Mouse (Mus musculus): ENCODE results near the gene Rprd2. TPM values are rescaled to one million over a fixed set of nuclear protein-coding genes. Genes with fewer than 3 reads are reported as not detected.
"Not testable (repeated sequence)": the region's sequence is repeated elsewhere in the genome, so short reads cannot be mapped to it uniquely, and the experiment has no call there.

Gene Rprd2
- total RNA-seq, 1 experiment from 2014 or later: 30.7 TPM

GRCm38 (mm10) chr3:95826275-95826674 lies 7.6 kb upstream of the Rprd2 start:
- ATAC-seq (replicated peaks in 1 of 2; ENCODE audit: insufficient read depth in 1 of 2, low FRiP score in 2 of 2, low TSS enrichment in 1 of 2, low read depth in 1 of 2, poor library complexity in 2 of 2, severe bottlenecking in 2 of 2): no peak

DNA sequence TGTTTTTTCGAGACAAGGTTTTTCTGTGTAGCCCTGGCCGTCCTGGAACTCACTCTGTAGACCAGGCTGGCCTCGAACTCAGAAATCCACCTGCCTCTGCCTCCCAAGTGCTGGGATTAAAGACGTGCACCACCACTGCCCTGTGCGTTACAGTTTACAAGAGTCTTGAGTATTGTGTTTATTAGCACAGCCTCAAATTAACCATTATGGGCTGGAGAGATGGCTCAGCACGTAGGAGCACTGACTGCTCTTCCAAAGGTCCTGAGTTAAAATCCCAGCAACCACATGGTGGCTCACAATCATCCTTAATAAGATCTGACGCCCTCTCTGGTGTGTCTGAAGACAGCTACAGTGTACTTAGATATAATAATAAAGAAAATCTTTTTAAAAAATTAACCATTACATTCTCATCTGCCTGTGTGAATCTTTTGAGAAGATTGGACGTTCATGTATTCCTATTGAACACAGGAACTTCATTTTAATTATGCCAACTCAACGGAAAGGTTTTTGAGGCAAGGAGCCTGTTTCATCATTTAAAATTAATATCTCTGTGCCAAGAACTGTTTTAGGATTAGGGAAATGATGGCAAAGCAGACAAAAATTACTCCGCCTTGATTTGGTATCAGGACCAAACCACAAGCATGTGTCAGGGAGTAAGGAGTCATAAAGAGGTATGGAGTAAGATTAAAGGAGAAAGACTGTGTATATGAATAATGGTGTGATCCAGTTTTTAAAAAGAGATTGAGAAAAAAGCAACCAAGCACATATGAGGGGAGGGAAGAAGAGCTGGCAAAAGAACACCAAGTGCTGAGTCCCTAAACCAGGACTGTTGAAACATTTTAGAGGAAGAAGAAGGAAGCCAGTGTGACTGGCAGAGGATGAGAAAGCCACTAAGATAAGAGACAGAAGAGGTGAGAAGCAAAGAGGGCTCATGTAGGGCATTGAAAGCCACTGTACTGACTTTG lies 1.7 kb upstream of the Rprd2 start:
- ATAC-seq (replicated peaks in 1 of 2; ENCODE audit: insufficient read depth in 1 of 2, low FRiP score in 2 of 2, low TSS enrichment in 1 of 2, low read depth in 1 of 2, poor library complexity in 2 of 2, severe bottlenecking in 2 of 2): no peak

DNA sequence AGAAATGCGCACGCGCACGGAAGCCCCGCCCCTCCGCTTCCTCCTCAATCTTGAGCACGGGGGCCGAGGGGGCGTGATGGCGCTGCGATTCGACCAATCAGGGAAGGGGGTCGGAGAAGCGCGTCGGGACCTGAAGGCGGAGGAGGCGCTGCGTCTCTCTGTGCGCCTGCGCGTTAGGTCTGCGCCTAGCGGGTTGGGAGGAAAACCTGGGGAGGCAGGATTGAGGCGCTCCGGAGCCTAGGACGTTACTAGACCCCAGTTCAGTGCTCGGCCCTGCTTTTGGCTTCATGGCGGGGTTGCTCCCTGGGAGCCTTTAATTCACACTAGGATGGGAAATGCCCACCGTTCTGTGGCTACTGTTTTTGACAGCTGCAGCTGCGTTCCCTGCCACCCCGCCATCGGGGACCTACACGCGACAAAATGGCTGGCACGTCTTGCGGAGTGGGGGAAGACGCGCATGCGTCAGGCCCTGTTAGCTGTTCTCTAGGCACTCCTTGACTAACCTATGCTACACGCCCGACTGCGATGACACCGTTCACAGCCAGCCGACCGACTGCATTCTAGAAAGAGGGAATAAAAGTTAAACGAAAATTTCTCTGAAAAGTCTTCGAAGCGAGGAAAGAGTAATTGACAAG lies 805 bp upstream of the Rprd2 start:
- ATAC-seq (replicated peaks in 1 of 2; ENCODE audit: insufficient read depth in 1 of 2, low FRiP score in 2 of 2, low TSS enrichment in 1 of 2, low read depth in 1 of 2, poor library complexity in 2 of 2, severe bottlenecking in 2 of 2): peak; percentile 92 to 95

DNA sequence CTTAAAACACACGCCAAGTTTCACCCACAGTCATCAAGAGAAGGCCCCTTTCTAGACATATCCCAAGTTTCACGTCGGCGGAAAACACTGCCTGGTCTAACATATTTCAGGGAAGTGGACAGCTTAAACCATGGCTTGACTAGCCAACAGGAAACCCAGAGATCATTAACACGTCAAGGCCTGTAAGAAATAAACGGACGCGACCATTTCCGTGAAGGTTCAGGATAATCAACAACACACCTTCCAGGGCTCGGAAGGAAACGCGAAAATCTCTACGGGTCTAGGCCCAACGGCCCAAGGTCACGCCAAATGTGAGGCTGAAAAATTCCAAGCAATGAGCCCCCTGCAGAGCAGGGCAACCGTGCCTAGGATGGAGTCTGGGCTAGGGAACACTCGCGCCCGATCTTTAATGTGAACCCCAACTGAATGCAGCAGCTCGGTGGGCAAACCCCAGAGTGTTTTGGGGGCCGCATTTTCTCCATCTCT lies 594 bp downstream of the Rprd2 start:
- peak in 1 of 2 experiments; percentile 5; a peak in 1 of 4 replicates for ATAC-seq (replicated peaks in 1 of 2; ENCODE audit: insufficient read depth in 1 of 2, low FRiP score in 2 of 2, low TSS enrichment in 1 of 2, low read depth in 1 of 2, poor library complexity in 2 of 2, severe bottlenecking in 2 of 2)

DNA sequence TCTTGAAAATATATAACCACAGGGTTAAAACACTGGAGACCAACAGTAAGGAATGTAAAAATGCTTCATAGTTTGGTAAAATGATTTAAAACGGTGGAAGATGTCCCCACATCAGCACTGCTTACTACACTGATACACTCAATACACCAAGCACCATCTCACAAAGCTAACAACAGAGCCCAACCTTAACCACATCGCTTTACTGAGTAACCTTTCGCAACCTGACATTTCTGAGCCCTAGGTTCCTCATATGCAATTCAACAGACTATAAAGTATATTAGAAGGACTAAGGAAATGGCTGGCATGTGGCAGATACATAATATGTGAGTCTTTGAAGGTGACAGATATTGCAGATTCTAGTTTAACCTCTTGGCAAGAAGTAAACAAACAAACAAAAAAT lies 2.0 kb downstream of the Rprd2 start:
- peak in 1 of 2 experiments; percentile 6; a peak in 1 of 4 replicates for ATAC-seq (replicated peaks in 1 of 2; ENCODE audit: insufficient read depth in 1 of 2, low FRiP score in 2 of 2, low TSS enrichment in 1 of 2, low read depth in 1 of 2, poor library complexity in 2 of 2, severe bottlenecking in 2 of 2)

- ATAC-seq (replicated peaks in 1 of 2; ENCODE audit: insufficient read depth in 1 of 2, low FRiP score in 2 of 2, low TSS enrichment in 1 of 2, low read depth in 1 of 2, poor library complexity in 2 of 2, severe bottlenecking in 2 of 2): no peak
Measured at GRCm38 (mm10) chr3:95808384-95808783, 10.3 kb downstream of the Rprd2 start.

GRCm38 (mm10) chr3:95807630-95808029 lies 11.0 kb downstream of the Rprd2 start:
- ATAC-seq (replicated peaks in 1 of 2; ENCODE audit: insufficient read depth in 1 of 2, low FRiP score in 2 of 2, low TSS enrichment in 1 of 2, low read depth in 1 of 2, poor library complexity in 2 of 2, severe bottlenecking in 2 of 2): not testable (repeated sequence)

GRCm38 (mm10) chr3:95806677-95807076 lies 12.0 kb downstream of the Rprd2 start:
- ATAC-seq (replicated peaks in 1 of 2; ENCODE audit: insufficient read depth in 1 of 2, low FRiP score in 2 of 2, low TSS enrichment in 1 of 2, low read depth in 1 of 2, poor library complexity in 2 of 2, severe bottlenecking in 2 of 2): no peak

DNA sequence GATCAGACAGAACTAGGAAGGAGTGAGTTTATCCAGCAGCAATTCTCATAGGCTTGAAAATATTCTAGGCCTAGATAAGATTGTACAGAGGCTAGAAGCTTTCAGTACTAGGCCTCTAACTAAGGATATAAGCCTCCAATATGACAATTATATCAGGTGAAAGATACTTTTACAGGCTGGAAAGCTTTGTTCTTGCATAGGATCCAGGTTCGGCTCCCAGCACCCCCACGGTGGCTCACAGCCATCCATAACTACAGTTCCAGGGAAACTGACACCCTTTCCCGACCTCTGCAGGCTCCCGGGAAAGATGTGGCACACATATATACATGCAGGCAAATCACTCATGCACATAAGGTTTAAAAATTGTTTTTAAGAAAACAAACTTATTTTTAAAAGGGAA lies 14.8 kb downstream of the Rprd2 start:
- no peak for ATAC-seq (replicated peaks in 1 of 2; ENCODE audit: insufficient read depth in 1 of 2, low FRiP score in 2 of 2, low TSS enrichment in 1 of 2, low read depth in 1 of 2, poor library complexity in 2 of 2, severe bottlenecking in 2 of 2)

GRCm38 (mm10) chr3:95798756-95799155 lies 19.9 kb downstream of the Rprd2 start:
- ATAC-seq (replicated peaks in 1 of 2; ENCODE audit: insufficient read depth in 1 of 2, low FRiP score in 2 of 2, low TSS enrichment in 1 of 2, low read depth in 1 of 2, poor library complexity in 2 of 2, severe bottlenecking in 2 of 2): no peak

- no peak for ATAC-seq (replicated peaks in 1 of 2; ENCODE audit: insufficient read depth in 1 of 2, low FRiP score in 2 of 2, low TSS enrichment in 1 of 2, low read depth in 1 of 2, poor library complexity in 2 of 2, severe bottlenecking in 2 of 2)
Measured at GRCm38 (mm10) chr3:95794299-95794698, 24.4 kb downstream of the Rprd2 start.

DNA sequence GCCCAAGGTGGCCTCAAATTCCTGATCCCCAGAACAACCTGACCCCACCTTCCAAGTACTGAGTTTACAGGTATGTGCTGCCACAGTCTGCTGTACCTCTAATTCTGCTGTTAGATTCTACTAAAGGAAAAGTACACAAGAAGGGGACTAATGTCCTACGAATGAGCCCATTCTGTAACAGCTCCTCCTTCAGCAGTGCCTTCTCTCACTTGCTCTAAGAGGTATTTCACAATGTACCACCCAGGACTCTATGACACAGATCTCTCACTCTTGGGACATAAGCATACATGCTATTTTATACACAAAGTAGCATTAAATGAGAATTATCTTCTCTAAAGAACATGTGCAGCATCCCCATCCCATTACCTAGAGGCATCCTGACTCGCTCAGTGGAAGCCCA lies 25.0 kb downstream of the Rprd2 start:
- no peak for ATAC-seq (replicated peaks in 1 of 2; ENCODE audit: insufficient read depth in 1 of 2, low FRiP score in 2 of 2, low TSS enrichment in 1 of 2, low read depth in 1 of 2, poor library complexity in 2 of 2, severe bottlenecking in 2 of 2)

GRCm38 (mm10) chr3:95785501-95785900 lies 33.2 kb downstream of the Rprd2 start:
- ATAC-seq (replicated peaks in 1 of 2; ENCODE audit: insufficient read depth in 1 of 2, low FRiP score in 2 of 2, low TSS enrichment in 1 of 2, low read depth in 1 of 2, poor library complexity in 2 of 2, severe bottlenecking in 2 of 2): no peak

GRCm38 (mm10) chr3:95771985-95772384 lies 46.7 kb downstream of the Rprd2 start:
- 0 out of 4 replicates have a peak, but pooled peaks of 1 of the 2 experiments have one; percentile 27 for ATAC-seq (replicated peaks in 1 of 2; ENCODE audit: insufficient read depth in 1 of 2, low FRiP score in 2 of 2, low TSS enrichment in 1 of 2, low read depth in 1 of 2, poor library complexity in 2 of 2, severe bottlenecking in 2 of 2)

DNA sequence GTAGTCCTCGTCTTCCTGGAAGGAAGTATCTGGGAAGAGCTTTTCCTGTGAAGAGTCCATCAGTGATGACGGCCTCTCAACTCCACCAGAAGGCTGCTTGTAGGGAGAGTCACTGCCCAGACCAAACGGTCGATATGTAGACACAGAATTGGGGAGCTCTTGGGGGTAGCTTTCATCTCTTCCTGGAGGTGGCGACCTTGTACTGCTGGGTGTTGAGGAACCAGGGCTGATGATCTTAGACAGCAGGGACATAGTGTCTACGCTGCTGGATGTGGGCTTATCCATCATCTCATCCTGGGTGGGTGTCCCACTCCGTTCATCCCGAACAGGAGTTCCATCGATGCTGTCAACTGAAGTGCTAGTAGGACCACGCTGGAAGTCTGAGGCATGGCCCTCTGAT lies 53.1 kb downstream of the Rprd2 start:
- ATAC-seq (replicated peaks in 1 of 2; ENCODE audit: insufficient read depth in 1 of 2, low FRiP score in 2 of 2, low TSS enrichment in 1 of 2, low read depth in 1 of 2, poor library complexity in 2 of 2, severe bottlenecking in 2 of 2): no peak; a peak in 1 of 4 replicates

DNA sequence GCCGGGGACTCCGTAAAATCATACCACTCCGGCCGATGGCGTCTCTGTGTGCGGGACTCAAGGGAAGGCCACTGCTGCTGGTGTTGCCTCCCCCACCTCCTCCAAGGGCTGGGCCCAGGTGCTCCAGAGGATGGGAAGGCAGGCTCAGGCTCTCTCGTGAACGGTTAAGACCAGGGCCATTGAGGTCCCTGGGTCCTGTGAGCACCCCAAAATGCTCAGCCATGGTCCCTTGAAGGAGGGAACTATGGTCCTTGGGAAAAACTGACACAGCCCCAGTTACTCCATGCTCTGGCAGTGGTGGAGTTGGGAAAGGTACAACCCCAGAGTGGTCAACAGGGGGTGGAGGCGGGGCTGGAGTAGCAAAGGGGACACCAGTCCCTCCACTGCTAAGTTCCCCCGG lies 54.9 kb downstream of the Rprd2 start:
- no peak for ATAC-seq (replicated peaks in 1 of 2; ENCODE audit: insufficient read depth in 1 of 2, low FRiP score in 2 of 2, low TSS enrichment in 1 of 2, low read depth in 1 of 2, poor library complexity in 2 of 2, severe bottlenecking in 2 of 2)

GRCm38 (mm10) chr3:95762961-95763360 lies 55.7 kb downstream of the Rprd2 start:
- no peak for ATAC-seq (replicated peaks in 1 of 2; ENCODE audit: insufficient read depth in 1 of 2, low FRiP score in 2 of 2, low TSS enrichment in 1 of 2, low read depth in 1 of 2, poor library complexity in 2 of 2, severe bottlenecking in 2 of 2)

DNA sequence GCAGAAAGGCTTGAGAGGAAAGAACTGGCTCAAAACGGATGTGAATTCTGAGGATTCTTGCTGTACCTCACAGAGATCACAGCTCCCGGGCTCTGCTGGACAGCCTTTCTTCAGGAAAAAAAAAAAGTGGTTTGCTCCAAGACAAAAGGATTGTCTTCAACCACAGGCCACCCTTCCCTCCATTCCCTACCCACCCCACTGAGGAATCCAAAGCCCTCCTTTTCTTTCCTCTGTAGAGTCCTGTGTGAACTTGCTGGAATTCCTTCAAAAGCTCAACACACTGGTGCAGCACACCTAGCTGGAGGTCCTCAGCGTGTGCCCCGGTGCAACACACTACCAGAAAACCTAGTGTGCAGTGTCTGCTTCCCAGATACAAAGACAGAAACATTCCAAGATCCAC lies 56.9 kb downstream of the Rprd2 start:
- ATAC-seq (replicated peaks in 1 of 2; ENCODE audit: insufficient read depth in 1 of 2, low FRiP score in 2 of 2, low TSS enrichment in 1 of 2, low read depth in 1 of 2, poor library complexity in 2 of 2, severe bottlenecking in 2 of 2): no peak
